Mouse (Mus musculus): ENCODE data around the gene Msh4. TPM values are rescaled to one million over a fixed set of nuclear protein-coding genes. Genes with fewer than 3 reads are reported as not detected.

Gene Msh4
- 0.15 TPM for total RNA-seq (2023)

DNA sequence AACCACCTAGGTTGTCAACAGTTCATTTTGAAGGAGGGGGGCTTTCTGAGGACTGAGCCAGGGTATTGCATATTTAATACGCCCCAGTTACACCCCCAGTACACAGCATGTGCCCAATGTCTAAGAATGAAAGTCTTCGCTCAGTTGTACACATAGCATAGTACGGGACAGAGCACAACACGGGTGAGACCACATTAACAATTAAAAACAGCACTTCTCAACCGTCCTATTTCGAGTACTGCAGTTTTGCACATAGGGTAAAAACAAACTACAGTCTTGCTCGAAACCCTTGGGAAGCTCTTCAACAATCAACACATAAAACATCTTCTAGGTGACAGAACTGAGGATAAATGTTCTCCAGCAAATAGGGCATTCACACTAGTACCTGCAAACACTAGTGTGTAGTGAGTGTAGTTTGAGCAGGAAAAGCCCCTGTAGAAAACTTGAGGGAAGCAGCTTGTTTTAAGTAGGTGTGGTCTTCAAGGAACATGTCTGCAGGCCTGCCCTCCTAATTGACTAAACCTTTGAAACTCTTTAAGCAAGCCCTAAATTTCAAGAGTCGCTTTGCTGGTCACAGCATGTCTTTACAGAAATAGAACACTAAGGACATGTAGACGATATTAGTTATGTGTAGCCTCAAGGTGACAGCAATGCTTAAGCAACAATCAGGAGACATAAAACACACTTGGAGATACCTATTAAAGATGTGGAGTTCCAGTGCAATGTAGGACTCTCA is at the start of gene Msh4:
TSS of gene Msh4 (minus strand) at position 3 of the 736 bp plus-strand sequence.

DNA sequence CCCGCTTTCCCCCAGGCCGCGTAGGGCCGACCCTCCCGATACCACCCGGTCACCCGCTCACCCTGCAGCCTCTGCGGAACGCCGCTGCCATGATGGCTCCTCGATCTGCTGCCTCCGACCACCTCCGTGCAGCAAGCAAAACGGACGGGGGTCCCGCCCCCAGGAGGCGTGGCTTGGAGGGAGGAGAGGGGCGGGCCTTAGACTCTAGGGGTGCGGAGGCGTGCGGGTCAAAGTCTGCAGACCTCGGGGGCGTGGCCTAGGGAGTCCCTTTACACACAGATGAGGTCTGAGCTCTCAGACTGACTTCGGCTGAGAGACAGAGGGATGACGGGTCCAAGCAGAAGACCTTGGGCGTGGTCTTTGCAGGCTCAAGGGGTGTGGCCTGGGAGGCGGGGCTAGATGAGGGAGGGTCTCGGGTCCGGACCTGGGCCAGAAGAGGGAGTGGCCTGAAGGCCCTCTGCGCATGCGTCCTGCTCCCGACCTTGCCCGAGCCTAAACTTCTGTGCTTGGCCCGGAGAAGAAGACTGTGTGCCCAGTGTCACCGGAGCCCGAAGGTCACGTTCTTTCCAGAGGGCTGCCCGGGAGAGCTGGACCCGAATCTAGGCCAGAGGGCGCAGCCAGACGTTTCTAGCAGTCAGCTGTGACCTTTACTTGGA is 38.5 kb upstream of the Msh4 start, which contains the start of gene Acadm:
TSS of gene Acadm (minus strand) at position 298 of the 656 bp plus-strand sequence.

GRCm38 (mm10) chr3:153912546-153913509 is 6.9 kb upstream of the Msh4 start, which contains the start of gene Rabggtb:
Gene Rabggtb (minus strand): TSS chr3:153913009.

DNA sequence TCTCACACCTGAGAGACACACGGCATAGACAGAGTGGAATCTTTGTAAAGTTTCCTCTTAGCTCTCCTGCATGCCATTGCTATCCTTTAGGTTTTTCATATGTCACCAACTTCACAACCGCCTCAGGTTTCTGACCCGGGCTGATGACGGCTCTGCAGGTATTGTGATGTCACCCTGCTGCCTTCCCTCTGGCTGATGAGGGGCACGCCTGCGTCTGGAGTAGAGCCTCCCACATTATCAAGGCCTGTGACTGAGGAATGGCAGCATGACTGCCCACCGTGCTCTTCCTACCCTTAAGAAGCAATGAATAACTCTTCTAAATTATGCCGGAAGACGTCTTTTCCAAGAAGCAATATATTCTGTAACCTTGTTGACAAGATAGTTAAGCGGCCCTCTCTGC is 61.9 kb downstream of the Msh4 start, which contains the start of gene Asb17:
TSS of gene Asb17 (plus strand) at position 180 of the 400 bp plus-strand sequence.

Other genes starting within 250 kb of the Msh4 start
- 2.9 TPM for gene St6galnac3, start 181.0 kb downstream of the Msh4 start, total RNA-seq (2023)
- not detected for gene Asb17, start 61.9 kb downstream of the Msh4 start, total RNA-seq (2023)
- 127 TPM for gene Rabggtb, start 6.9 kb upstream of the Msh4 start, total RNA-seq (2023)
- gene Acadm, start 38.5 kb upstream of the Msh4 start, total RNA-seq (2023), result 62.9 TPM
- gene Slc44a5, start 67.3 kb upstream of the Msh4 start, total RNA-seq (2023), result not detected